Comparison of ENCODE assay signal across 8 mouse cellular contexts in genomic region chr13:55189531-55190107, GRCm38 (mm10). TPM values are rescaled to one million over a fixed set of nuclear protein-coding genes. Genes with fewer than 3 reads are reported as not detected.
DNase-seq lines count a peak whose midpoint lies in the region; ATAC-seq and TF ChIP-seq lines count a peak whose summit lies in the region.

No protein-coding gene starts in this region.

- H3K9me3 ChIP-seq in lung, embryonic 14.5 days (ENCODE audit: low read depth, low read length) = no peaks in the 10 kb centered on the region
- H3K9me3 ChIP-seq in embryonic facial prominence, embryonic 10.5 days = no peaks in the 10 kb centered on the region
- no peaks in the 10 kb centered on the region for H3K9me3 ChIP-seq in intestine, postnatal 0 days (ENCODE audit: control insufficient read depth)
- no peaks in the 10 kb centered on the region for H3K9me3 ChIP-seq in neural tube, embryonic 13.5 days

- H3K4me3 ChIP-seq in lung, embryonic 14.5 days (ENCODE audit: low read depth, low read length) = peak overlapping the region; percentile 45
- peak overlapping the region; percentile 60 for H3K4me3 ChIP-seq in embryonic facial prominence, embryonic 10.5 days
- peak overlapping the region; percentile 41 for H3K4me3 ChIP-seq in intestine, postnatal 0 days (ENCODE audit: low read depth, low read length)
- peak overlapping the region; percentile 47 for H3K4me3 ChIP-seq in neural tube, embryonic 13.5 days

- peaks cover 12% of the 10 kb centered on the region for H3K4me1 ChIP-seq in lung, embryonic 14.5 days (ENCODE audit: insufficient read depth)
- H3K4me1 ChIP-seq in embryonic facial prominence, embryonic 10.5 days = peaks cover 26% of the 10 kb centered on the region
- H3K4me1 ChIP-seq in intestine, postnatal 0 days (replicated peaks; ENCODE audit: control insufficient read depth, insufficient read depth, low read length) = no peaks in the 10 kb centered on the region
- H3K4me1 ChIP-seq in neural tube, embryonic 13.5 days (replicated peaks) = peaks cover 17% of the 10 kb centered on the region

- H3K9ac ChIP-seq in lung, embryonic 14.5 days = peak overlapping the region; percentile 78
- peak overlapping the region; percentile 50; the same call in 1 of the 2 replicates for H3K9ac ChIP-seq in intestine, postnatal 0 days (ENCODE audit: low read depth, low read length)
- H3K9ac ChIP-seq in neural tube, embryonic 13.5 days = peak overlapping the region; percentile 84

- no peak for TF ChIP-seq CTCF in lung, embryonic 14.5 days (IDR thresholded peaks at IDR 0.05; ENCODE audit: low read depth)
- TF ChIP-seq CTCF in intestine, postnatal 0 days (IDR thresholded peaks at IDR 0.05; ENCODE audit: low read depth) = no peak

- H3K27me3 ChIP-seq in lung, embryonic 14.5 days (ENCODE audit: insufficient read depth, low read length) = no peaks in the 10 kb centered on the region
- H3K27me3 ChIP-seq in embryonic facial prominence, embryonic 10.5 days (replicated peaks; ENCODE audit: low read depth, poor library complexity, severe bottlenecking) = no peaks in the 10 kb centered on the region
- no peaks in the 10 kb centered on the region for H3K27me3 ChIP-seq in intestine, postnatal 0 days (replicated peaks; ENCODE audit: control insufficient read depth, insufficient read depth, low read length)
- no peaks in the 10 kb centered on the region for H3K27me3 ChIP-seq in neural tube, embryonic 13.5 days

- ATAC-seq in lung, embryonic 14.5 days (ENCODE audit: insufficient read depth) = 0 out of 2 replicates have a peak, but pooled peaks have one; percentile 3
- peak; percentile 78 for ATAC-seq in intestine, postnatal 0 days
- peak; percentile 45 for ATAC-seq in neural tube, embryonic 13.5 days (ENCODE audit: low read depth)

- peak overlapping the region; percentile 91 for H3K27ac ChIP-seq in lung, embryonic 14.5 days (ENCODE audit: low read depth)
- peak overlapping the region; percentile 96 for H3K27ac ChIP-seq in embryonic facial prominence, embryonic 10.5 days (replicated peaks)
- H3K27ac ChIP-seq in intestine, postnatal 0 days (ENCODE audit: low read depth, low read length) = peak overlapping the region; percentile 92
- peak overlapping the region; percentile 97 for H3K27ac ChIP-seq in neural tube, embryonic 13.5 days (replicated peaks)

- peak overlapping the region; percentile 83 for H3K4me2 ChIP-seq in lung, embryonic 14.5 days
- H3K4me2 ChIP-seq in intestine, postnatal 0 days (replicated peaks; ENCODE audit: low read depth) = peak overlapping the region; percentile 67
- peak overlapping the region; percentile 82 for H3K4me2 ChIP-seq in neural tube, embryonic 13.5 days

- peak; percentile 28 for DNase-seq in lung, embryonic 14.5 days
- DNase-seq in lung, postnatal 25 days (ENCODE audit: low spot score) = no peak
- peak; percentile 64 for DNase-seq in embryonic facial prominence, embryonic 10.5 days (ENCODE audit: low spot score)
- no peak for DNase-seq in retina, embryonic 14.5 days (ENCODE audit: low spot score)
- no peak for DNase-seq in layer of hippocampus, adult 18-20 months (ENCODE audit: low spot score in 2 of 2)
- DNase-seq in cerebellum, postnatal 4 days (ENCODE audit: low spot score in 2 of 2) = no peak

- no peaks in the 10 kb centered on the region for H3K36me3 ChIP-seq in lung, embryonic 14.5 days (ENCODE audit: insufficient read depth)
- no peaks in the 10 kb centered on the region for H3K36me3 ChIP-seq in embryonic facial prominence, embryonic 10.5 days (replicated peaks)
- no peaks in the 10 kb centered on the region for H3K36me3 ChIP-seq in intestine, postnatal 0 days (ENCODE audit: control insufficient read depth, insufficient read depth)
- H3K36me3 ChIP-seq in neural tube, embryonic 13.5 days = no peaks in the 10 kb centered on the region

- 3% methylated on average over 12 of the region's 12 CpGs for WGBS in lung, embryonic 14.5 days
- 2% methylated on average over 12 of the region's 12 CpGs for WGBS in embryonic facial prominence, embryonic 10.5 days
- WGBS in intestine, postnatal 0 days = 4% methylated on average over 12 of the region's 12 CpGs
- 5% methylated on average over 12 of the region's 12 CpGs for WGBS in neural tube, embryonic 13.5 days

RNA-seq across cellular contexts. Expression of gene Nsd1, which starts 20.0 kb away (rescaled TPM):
- polyA plus RNA-seq in lung, embryonic 14.5 days (2014; fragmentation: Nextera tagmentation; extraction: Ambion mirVana) = 70.0 and 80.7 TPM in 2 replicates
- 71.9 and 72.5 TPM in 2 replicates for polyA plus RNA-seq in embryonic facial prominence, embryonic 10.5 days (2016; fragmentation: Nextera tagmentation; extraction: Ambion mirVana)
- 37.4 and 38.0 TPM in 2 replicates for polyA plus RNA-seq in intestine, postnatal 0 days (2015; fragmentation: Nextera tagmentation; extraction: Ambion mirVana)
- polyA plus RNA-seq in neural tube, embryonic 13.5 days (2015; fragmentation: Nextera tagmentation; extraction: Ambion mirVana) = 58.1 and 62.2 TPM in 2 replicates
- 100 to 1,000 TPM; 111 to 124 TPM for total RNA-seq in layer of hippocampus, adult 18-20 months (2021)

RNA-seq across cellular contexts. Expression of gene Fgfr4, which starts 37.2 kb away (rescaled TPM):
- 14.6 and 17.3 TPM in 2 replicates for polyA plus RNA-seq in lung, embryonic 14.5 days (2014; fragmentation: Nextera tagmentation; extraction: Ambion mirVana)
- polyA plus RNA-seq in embryonic facial prominence, embryonic 10.5 days (2016; fragmentation: Nextera tagmentation; extraction: Ambion mirVana) = 0.46 and 0.49 TPM in 2 replicates
- 3.8 and 4.0 TPM in 2 replicates for polyA plus RNA-seq in intestine, postnatal 0 days (2015; fragmentation: Nextera tagmentation; extraction: Ambion mirVana)
- 1.1 and 1.9 TPM in 2 replicates for polyA plus RNA-seq in neural tube, embryonic 13.5 days (2015; fragmentation: Nextera tagmentation; extraction: Ambion mirVana)
- total RNA-seq in layer of hippocampus, adult 18-20 months (2021) = under 1 TPM; 0.12 to 0.41 TPM

RNA-seq across cellular contexts. Expression of gene Gm17617, which starts 56.3 kb away (rescaled TPM):
- not detected in 2 replicates for polyA plus RNA-seq in lung, embryonic 14.5 days (2014; fragmentation: Nextera tagmentation; extraction: Ambion mirVana)
- polyA plus RNA-seq in embryonic facial prominence, embryonic 10.5 days (2016; fragmentation: Nextera tagmentation; extraction: Ambion mirVana) = not detected in 2 replicates
- not detected in 2 replicates for polyA plus RNA-seq in intestine, postnatal 0 days (2015; fragmentation: Nextera tagmentation; extraction: Ambion mirVana)
- not detected in 2 replicates for polyA plus RNA-seq in neural tube, embryonic 13.5 days (2015; fragmentation: Nextera tagmentation; extraction: Ambion mirVana)
- not detected for total RNA-seq in layer of hippocampus, adult 18-20 months (2021)

Comparison
In these comparisons a context has a peak if more than half of its experiments do, and no peak if none do; other contexts are left out.
1. DNase-seq: peak in lung, embryonic 14.5 days (single experiment) and embryonic facial prominence, embryonic 10.5 days (single experiment); none in lung, postnatal 25 days (single experiment), retina, embryonic 14.5 days (single experiment), layer of hippocampus, adult 18-20 months (0 of 2) and cerebellum, postnatal 4 days (0 of 2).
2. ATAC-seq: peak in every context shown above with its lines; median percentile 78 in intestine, postnatal 0 days; 45 in neural tube, embryonic 13.5 days; 3 in lung, embryonic 14.5 days.
3. Peak in every context shown above with its lines, with median percentiles within 50 percentile points of each other: H3K27ac ChIP-seq, H3K4me2 ChIP-seq, H3K4me3 ChIP-seq and H3K9ac ChIP-seq.